Mouse (Mus musculus): ENCODE results near the gene Rhno1. TPM values are rescaled to one million over a fixed set of nuclear protein-coding genes. Genes with fewer than 3 reads are reported as not detected.
"Not testable (repeated sequence)": the region's sequence is repeated elsewhere in the genome, so short reads cannot be mapped to it uniquely, and the experiment has no call there.

Rhno1 gene
- total RNA-seq (2021), result 1 to 10 TPM; 6.2 to 6.7 TPM
- long read RNA-seq, experiment 1, partial matches to known transcripts, result 1 of 5 reads
- long read RNA-seq, experiment 1, other reads (novel, unspliced or antisense), result 2 of 5 reads
- long read RNA-seq, experiment 2, partial matches to known transcripts, result 1 of 5 reads
- long read RNA-seq, experiment 2, other reads (novel, unspliced or antisense), result 1 of 5 reads

DNA sequence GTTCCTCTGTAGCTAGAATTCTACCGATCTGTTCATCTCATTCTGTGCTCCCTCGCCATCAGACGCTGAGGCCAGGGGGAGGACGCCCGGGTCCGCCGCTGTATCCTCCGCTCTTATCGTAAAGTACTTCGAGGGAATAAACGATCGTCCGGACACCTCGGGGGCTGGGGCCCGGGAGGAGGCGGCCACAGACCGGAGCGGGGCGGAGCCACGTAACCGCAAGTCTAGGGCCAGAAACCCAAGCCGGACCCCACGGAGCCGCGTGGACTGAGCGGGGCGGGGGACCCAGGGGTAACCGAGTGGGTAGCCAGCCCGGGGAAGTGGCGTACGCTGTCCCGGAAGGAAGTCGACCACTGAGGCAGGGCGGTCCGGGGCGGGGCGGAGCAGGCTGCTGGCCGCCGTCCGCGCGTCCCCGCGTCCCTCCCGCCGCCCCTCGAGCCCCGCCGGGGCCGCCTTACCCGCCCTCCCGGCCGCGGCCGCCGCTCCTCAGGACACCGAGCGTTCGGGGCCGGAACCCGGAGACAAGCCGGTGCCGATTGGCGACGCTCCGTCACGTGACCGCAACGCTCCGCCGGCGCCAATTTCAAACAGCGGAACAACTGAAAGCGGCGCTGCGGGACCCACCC is at the start of gene Rhno1, which contains the start of gene Foxm1:
Rhno1 (minus strand) TSS at position 531 of the 626 bp plus-strand sequence.
Foxm1 (plus strand) TSS at position 587 of the 626 bp plus-strand sequence.
- peak; percentile 79 for DNase-seq (ENCODE audit: low spot score)

- peak; percentile 72 for DNase-seq (ENCODE audit: low spot score)
Observed at GRCm38 (mm10) chr6:128411115-128411514, 48.4 kb upstream of the Rhno1 start.

- no peak for DNase-seq (ENCODE audit: low spot score)
Observed at GRCm38 (mm10) chr6:128410305-128410704, 47.6 kb upstream of the Rhno1 start.

- no peak for DNase-seq (ENCODE audit: low spot score)
Observed at GRCm38 (mm10) chr6:128408544-128409125, 45.9 kb upstream of the Rhno1 start.

DNA sequence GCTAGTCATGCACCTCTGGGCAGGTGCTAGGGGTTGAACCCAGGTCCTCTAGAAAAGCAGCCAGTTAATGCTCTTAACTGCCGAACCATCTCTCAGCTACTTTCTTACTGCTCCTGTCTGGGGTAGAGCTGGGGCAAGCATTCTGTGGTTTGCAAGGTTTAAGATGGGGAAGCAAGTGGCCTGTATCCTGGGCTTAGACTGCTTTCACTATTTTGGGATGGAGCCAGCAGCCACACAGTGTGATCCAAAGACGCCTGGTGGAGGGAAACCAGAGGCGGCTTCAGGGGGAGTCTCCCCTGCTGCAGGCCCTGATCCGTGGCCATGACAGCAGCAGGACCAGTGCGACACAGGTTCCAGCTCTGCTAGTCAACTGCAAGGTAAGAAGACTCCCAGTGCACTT is 42.0 kb upstream of the Rhno1 start:
- DNase-seq (ENCODE audit: low spot score), result no peak

GRCm38 (mm10) chr6:128399421-128400185 is 36.9 kb upstream of the Rhno1 start:
- DNase-seq (ENCODE audit: low spot score), result no peak

DNA sequence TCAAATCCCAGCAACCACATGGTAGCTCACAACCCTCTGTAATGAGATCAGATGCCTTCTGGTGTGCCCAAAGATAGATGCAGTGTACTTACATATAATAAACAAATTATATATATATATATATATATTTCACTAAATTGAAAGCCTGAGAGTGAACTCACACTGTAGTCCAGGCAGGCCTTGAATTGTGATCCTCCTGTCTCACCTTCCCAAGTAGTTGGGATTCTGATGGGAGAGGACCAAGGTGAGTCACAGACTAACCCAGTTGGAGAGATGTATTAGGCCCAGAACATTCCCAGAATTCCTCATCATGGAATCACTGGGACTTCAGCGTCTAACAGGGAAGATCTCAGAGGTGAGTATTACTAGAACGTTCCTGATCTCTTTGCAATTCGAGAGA is 36.3 kb upstream of the Rhno1 start, which contains the start of gene Nrip2:
Nrip2 (plus strand) TSS at position 301 of the 400 bp plus-strand sequence.
- no peak for DNase-seq (ENCODE audit: low spot score)

- no peak for DNase-seq (ENCODE audit: low spot score)
Observed at GRCm38 (mm10) chr6:128397574-128398261, 35.0 kb upstream of the Rhno1 start.

GRCm38 (mm10) chr6:128390683-128391082 is 28.0 kb upstream of the Rhno1 start:
- no peak for DNase-seq (ENCODE audit: low spot score)

DNA sequence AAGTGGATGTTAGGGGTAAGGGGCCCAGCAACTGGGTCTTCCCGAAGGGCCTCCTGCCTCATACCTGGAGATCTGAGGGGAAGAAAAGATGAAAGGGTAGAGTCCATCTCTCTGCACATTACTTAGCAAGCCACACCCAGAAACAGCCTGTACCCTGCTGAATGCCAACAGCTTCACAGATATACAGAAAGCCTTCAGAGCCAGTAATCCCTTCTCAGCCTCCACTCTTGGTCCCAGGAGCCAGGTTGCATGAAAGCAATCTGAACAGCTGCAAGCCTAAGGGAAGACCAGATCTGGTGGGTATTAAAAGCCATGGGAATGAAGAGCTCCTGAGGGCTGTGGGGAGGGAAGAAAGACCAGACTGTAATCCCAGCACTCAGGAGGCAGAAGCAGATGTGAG is 26.5 kb upstream of the Rhno1 start:
- DNase-seq (ENCODE audit: low spot score), result no peak

GRCm38 (mm10) chr6:128385026-128385425 is 22.3 kb upstream of the Rhno1 start:
- DNase-seq (ENCODE audit: low spot score), result no peak

GRCm38 (mm10) chr6:128383752-128384151 is 21.0 kb upstream of the Rhno1 start:
- no peak for DNase-seq (ENCODE audit: low spot score)

GRCm38 (mm10) chr6:128381254-128381653 is 18.5 kb upstream of the Rhno1 start:
- DNase-seq (ENCODE audit: low spot score), result no peak

GRCm38 (mm10) chr6:128380594-128381167 is 18.0 kb upstream of the Rhno1 start:
- not testable (repeated sequence) for DNase-seq (ENCODE audit: low spot score)

GRCm38 (mm10) chr6:128379636-128380035 is 16.9 kb upstream of the Rhno1 start:
- no peak for DNase-seq (ENCODE audit: low spot score)

- no peak for DNase-seq (ENCODE audit: low spot score)
Observed at GRCm38 (mm10) chr6:128376371-128377085, 13.8 kb upstream of the Rhno1 start.

GRCm38 (mm10) chr6:128375192-128375591 is 12.5 kb upstream of the Rhno1 start, which contains the start of the genes Tex52 and Gm44596:
Tex52 (plus strand) TSS chr6:128375456.
Gm44596 (plus strand) TSS chr6:128375503.
- peak; percentile 38 for DNase-seq (ENCODE audit: low spot score)

- no peak for DNase-seq (ENCODE audit: low spot score)
Observed at GRCm38 (mm10) chr6:128370040-128370439, 7.3 kb upstream of the Rhno1 start.

DNA sequence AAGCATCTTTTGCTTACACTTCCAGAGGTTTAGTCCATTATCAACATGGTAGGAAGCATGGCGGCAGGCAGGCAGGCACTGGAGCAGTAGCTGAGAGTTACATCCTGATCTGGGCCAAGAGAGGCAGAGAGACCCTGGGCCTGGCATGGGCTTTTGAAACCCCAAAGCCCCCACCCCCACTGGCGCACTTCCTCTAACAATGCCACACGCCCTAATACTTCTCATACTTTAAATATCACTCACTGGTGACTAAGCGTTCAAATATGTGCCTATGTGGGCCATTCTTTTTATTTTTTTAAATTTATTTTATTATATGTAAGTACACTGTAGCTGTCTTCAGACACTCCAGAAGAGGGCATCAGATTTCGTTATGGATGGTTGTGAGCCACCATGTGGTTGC is 3.8 kb upstream of the Rhno1 start:
- DNase-seq (ENCODE audit: low spot score), result no peak

- DNase-seq (ENCODE audit: low spot score), result no peak
Observed at GRCm38 (mm10) chr6:128364721-128365120, 2.0 kb upstream of the Rhno1 start.

All from gastrocnemius, adult 18-20 months (tissue).